Mouse (Mus musculus): ENCODE results near the gene Etfrf1.
A peak's percentile ranks its signal among the peaks of the same experiment; 100 is the strongest.

Etfrf1 gene

GRCm38 (mm10) chr6:145234391-145234790, 23.5 kb downstream of the Etfrf1 start:
- DNase-seq: no peak

GRCm38 (mm10) chr6:145235367-145235766, 24.4 kb downstream of the Etfrf1 start:
- DNase-seq: no peak

- DNase-seq: no peak
These were observed 26.2 kb downstream of the Etfrf1 start for GRCm38 (mm10) chr6:145237148-145237547.

GRCm38 (mm10) chr6:145240285-145240684, 29.4 kb downstream of the Etfrf1 start:
- no peak for DNase-seq

- DNase-seq: no peak
These were observed 31.6 kb downstream of the Etfrf1 start for GRCm38 (mm10) chr6:145242521-145242920.

GRCm38 (mm10) chr6:145246841-145247240, 35.9 kb downstream of the Etfrf1 start:
- no peak for DNase-seq

GRCm38 (mm10) chr6:145247886-145248285, 37.0 kb downstream of the Etfrf1 start:
- DNase-seq: no peak

GRCm38 (mm10) chr6:145249291-145250184, 38.6 kb downstream of the Etfrf1 start:
- peak; percentile 61 to 64 for DNase-seq

GRCm38 (mm10) chr6:145250185-145250791, 39.4 kb downstream of the Etfrf1 start, which contains the start of gene Kras:
TSS of gene Kras (minus strand) at chr6:145250239.
- peak; percentile 88 to 92 for DNase-seq

- peak in 1 of 2 experiments; percentile 8 for DNase-seq
These were observed 39.9 kb downstream of the Etfrf1 start for GRCm38 (mm10) chr6:145250820-145251219.

GRCm38 (mm10) chr6:145255952-145256700, 45.2 kb downstream of the Etfrf1 start:
- DNase-seq: no peak

- no peak for DNase-seq
These were observed 45.8 kb downstream of the Etfrf1 start for GRCm38 (mm10) chr6:145256701-145257073.

- DNase-seq: no peak
These were observed 51.4 kb downstream of the Etfrf1 start for GRCm38 (mm10) chr6:145262314-145262713.
